Mouse (Mus musculus): ENCODE measurements around the gene Prpf8. TPM values are rescaled to one million over a fixed set of nuclear protein-coding genes. Genes with fewer than 3 reads are reported as not detected.
A peak's percentile ranks its signal among the peaks of the same experiment; 100 is the strongest.

The Prpf8 gene
- 41.3 and 42.7 TPM in 2 replicates for polyA plus RNA-seq (2016; fragmentation: Nextera tagmentation; extraction: Ambion mirVana)

DNA sequence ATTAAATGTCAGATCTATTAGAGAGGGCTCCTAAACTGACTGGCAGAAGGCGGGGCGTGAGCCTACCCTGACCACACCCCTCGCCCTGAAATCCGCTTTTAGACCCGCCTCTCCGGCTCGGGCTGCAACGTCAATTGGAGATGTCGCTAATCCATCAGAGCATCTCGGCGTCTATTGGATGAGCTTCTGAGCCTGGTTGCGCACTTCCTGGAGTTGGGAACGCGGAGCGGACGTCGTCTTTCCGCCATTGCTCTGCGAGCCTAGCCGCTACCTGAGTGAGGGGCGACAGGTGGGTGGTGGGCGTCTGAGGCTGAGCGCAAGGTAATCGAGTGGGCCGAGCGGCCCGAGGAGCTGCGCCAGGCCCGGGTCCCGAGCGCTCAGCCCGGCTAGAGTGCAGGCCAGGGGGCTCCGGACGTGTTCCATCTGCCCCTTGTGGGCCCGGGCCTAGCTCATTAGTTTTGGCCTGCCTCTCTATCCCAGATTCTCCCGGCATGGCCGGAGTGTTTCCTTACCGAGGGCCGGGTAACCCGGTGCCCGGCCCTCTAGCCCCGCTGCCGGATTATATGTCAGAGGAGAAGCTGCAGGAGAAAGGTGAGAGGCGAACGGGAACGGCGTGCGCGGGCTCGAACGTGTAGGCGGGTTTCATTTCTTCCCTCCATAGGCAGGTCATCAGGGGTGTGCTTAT is at the start of gene Prpf8:
Gene Prpf8, plus strand, starts transcription at position 216 of the 685 bp plus-strand sequence.
- Histone ChIP-seq H3K9me3 (replicated peaks) (no peaks in the 10 kb centered on the region), H3K9ac (peak within 1 kb of the TSS; percentile 98), H3K4me1 (replicated peaks) (peaks cover 11% of the 10 kb centered on the region), H3K4me2 (peak within 1 kb of the TSS; percentile 91), H3K27ac (ENCODE audit: poor library complexity, severe bottlenecking) (0 out of 2 replicates have a peak within 1 kb of the TSS, but pooled peaks have one; percentile 65), H3K27me3 (replicated peaks) (no peaks in the 10 kb centered on the region), H3K4me3 (peak within 1 kb of the TSS; percentile 96), H3K36me3 (peaks cover 30% of the 10 kb centered on the region)
- WGBS: under 1% methylated on average over 52 of the region's 52 CpGs
- peak; percentile 99 for ATAC-seq (ENCODE audit: insufficient number of reproducible peaks, low FRiP score)

- no peak overlapping the region for H3K4me3 ChIP-seq
- H3K27me3 ChIP-seq (replicated peaks): no peaks in the 10 kb centered on the region
These were observed 48.4 kb upstream of the Prpf8 start for GRCm38 (mm10) chr11:75438194-75438593.

DNA sequence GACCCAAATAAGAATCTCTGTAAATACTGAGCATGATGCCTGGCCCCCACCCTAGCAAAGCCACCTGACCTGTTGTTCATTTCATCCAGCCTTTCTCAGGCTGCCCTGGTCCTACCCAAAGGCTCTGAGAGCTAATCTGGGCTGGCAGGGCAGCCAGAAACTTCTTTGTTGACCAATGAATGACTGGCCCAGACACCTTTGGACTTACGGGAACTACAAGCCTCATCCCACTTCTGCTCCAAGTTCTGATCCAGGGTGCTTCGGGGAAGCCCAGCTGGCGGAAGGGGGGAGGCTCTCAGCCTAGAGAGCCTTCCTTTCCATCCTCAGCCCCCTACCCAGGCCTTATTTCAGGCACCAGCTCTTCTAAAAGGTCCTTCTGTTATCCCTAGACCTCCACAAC is 47.8 kb upstream of the Prpf8 start:
- Histone ChIP-seq H3K27me3 (replicated peaks) (no peaks in the 10 kb centered on the region), H3K9ac (no peak overlapping the region), H3K27ac (ENCODE audit: poor library complexity, severe bottlenecking) (no peak overlapping the region), H3K36me3 (peaks cover 22% of the 10 kb centered on the region), H3K4me3 (no peak overlapping the region), H3K9me3 (replicated peaks) (peaks cover 5% of the 10 kb centered on the region; the same call in 1 of the 2 replicates), H3K4me2 (no peak overlapping the region), H3K4me1 (replicated peaks) (peaks cover 9% of the 10 kb centered on the region; the same call in 1 of the 2 replicates)
- WGBS: 81% methylated on average over 3 of the region's 3 CpGs
- no peak for ATAC-seq (ENCODE audit: insufficient number of reproducible peaks, low FRiP score)

More at GRCm38 (mm10) chr11:75438194-75438593, 48.4 kb upstream of the Prpf8 start:
- peaks cover 16% of the 10 kb centered on the region for H3K36me3 ChIP-seq
- H3K9ac ChIP-seq: no peak overlapping the region
- no peak for ATAC-seq (ENCODE audit: insufficient number of reproducible peaks, low FRiP score)
- peaks cover 5% of the 10 kb centered on the region; the same call in 1 of the 2 replicates for H3K9me3 ChIP-seq (replicated peaks)
- H3K4me2 ChIP-seq: no peak overlapping the region
- no peak overlapping the region for H3K27ac ChIP-seq (ENCODE audit: poor library complexity, severe bottlenecking)
- 78% methylated on average over 13 of the region's 13 CpGs for WGBS
- peaks cover 6% of the 10 kb centered on the region; the same call in 1 of the 2 replicates for H3K4me1 ChIP-seq (replicated peaks)

DNA sequence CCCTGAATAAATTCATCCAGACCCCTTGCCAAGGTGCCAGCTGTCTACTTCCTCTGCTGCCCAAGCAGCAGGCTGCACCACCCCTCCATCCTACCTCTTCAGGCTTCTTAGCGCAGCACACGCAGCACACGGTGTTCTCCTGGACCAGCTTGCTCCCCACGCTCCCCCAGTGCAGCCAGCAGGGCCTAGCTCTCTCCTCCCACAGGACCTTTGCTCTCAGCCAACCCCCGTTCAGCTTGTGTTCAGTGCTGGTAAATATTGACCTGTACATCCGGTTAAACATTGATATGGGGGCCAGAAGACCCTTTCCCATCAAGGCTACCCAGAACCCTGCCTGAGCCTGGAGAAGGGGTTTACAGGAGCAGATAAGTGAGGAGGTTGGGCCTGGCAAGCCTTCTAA is 47.3 kb upstream of the Prpf8 start, which contains the start of gene Serpinf2:
Gene Serpinf2, minus strand, starts transcription at position 229 of the 400 bp plus-strand sequence.
- no peak within 1 kb of the TSS for H3K4me2 ChIP-seq
- no peak for ATAC-seq (ENCODE audit: insufficient number of reproducible peaks, low FRiP score)
- 86% methylated on average over 6 of the region's 6 CpGs for WGBS

DNA sequence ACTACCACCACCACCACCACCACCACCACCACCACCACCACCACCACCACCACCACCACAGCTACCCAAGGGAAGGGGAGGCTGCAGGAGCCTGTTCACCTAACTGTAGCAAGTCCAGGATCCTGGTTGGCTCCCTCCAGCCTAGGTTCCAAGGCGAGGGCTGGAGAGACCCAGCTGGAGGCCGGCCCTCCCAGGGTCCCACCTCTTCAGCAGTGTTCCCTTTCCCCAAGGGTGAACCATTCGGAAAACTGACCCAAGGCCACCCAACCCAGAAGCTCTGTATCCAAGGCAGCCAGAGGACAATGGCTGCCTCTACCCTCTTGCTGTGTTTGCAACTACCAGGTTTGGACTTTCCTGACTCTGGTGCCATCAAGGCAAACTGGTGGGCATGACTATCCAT is 46.7 kb upstream of the Prpf8 start:
- H3K4me3 ChIP-seq: no peak overlapping the region
- H3K9me3 ChIP-seq (replicated peaks): no peaks in the 10 kb centered on the region
- no peak overlapping the region for H3K9ac ChIP-seq
- ATAC-seq (ENCODE audit: insufficient number of reproducible peaks, low FRiP score): no peak
- H3K36me3 ChIP-seq: peaks cover 31% of the 10 kb centered on the region
- 87% methylated on average over 3 of the region's 3 CpGs for WGBS
- H3K4me1 ChIP-seq (replicated peaks): peaks cover 9% of the 10 kb centered on the region; the same call in 1 of the 2 replicates
- H3K27me3 ChIP-seq (replicated peaks): no peaks in the 10 kb centered on the region
- no peak overlapping the region for H3K4me2 ChIP-seq
- no peak overlapping the region for H3K27ac ChIP-seq (ENCODE audit: poor library complexity, severe bottlenecking)

More for the DNA sequence above, 47.3 kb upstream of the Prpf8 start, which contains the start of gene Serpinf2:
- H3K9ac ChIP-seq: no peak within 1 kb of the TSS
- no peak within 1 kb of the TSS for H3K27ac ChIP-seq (ENCODE audit: poor library complexity, severe bottlenecking)
- no peaks in the 10 kb centered on the region for H3K27me3 ChIP-seq (replicated peaks)
- H3K4me1 ChIP-seq (replicated peaks): peaks cover 9% of the 10 kb centered on the region; the same call in 1 of the 2 replicates
- H3K36me3 ChIP-seq: peaks cover 25% of the 10 kb centered on the region
- no peak within 1 kb of the TSS for H3K4me3 ChIP-seq
- peaks cover 2% of the 10 kb centered on the region; the same call in 1 of the 2 replicates for H3K9me3 ChIP-seq (replicated peaks)

- Histone ChIP-seq H3K9ac (no peak overlapping the region), H3K27me3 (replicated peaks) (no peaks in the 10 kb centered on the region), H3K4me1 (replicated peaks) (peaks cover 9% of the 10 kb centered on the region; the same call in 1 of the 2 replicates), H3K27ac (ENCODE audit: poor library complexity, severe bottlenecking) (no peak overlapping the region), H3K36me3 (peaks cover 40% of the 10 kb centered on the region), H3K9me3 (replicated peaks) (no peaks in the 10 kb centered on the region), H3K4me2 (no peak overlapping the region), H3K4me3 (no peak overlapping the region)
- ATAC-seq (ENCODE audit: insufficient number of reproducible peaks, low FRiP score): no peak
- WGBS: 83% methylated on average over 7 of the region's 7 CpGs
These were observed 45.6 kb upstream of the Prpf8 start for GRCm38 (mm10) chr11:75441034-75441433.

DNA sequence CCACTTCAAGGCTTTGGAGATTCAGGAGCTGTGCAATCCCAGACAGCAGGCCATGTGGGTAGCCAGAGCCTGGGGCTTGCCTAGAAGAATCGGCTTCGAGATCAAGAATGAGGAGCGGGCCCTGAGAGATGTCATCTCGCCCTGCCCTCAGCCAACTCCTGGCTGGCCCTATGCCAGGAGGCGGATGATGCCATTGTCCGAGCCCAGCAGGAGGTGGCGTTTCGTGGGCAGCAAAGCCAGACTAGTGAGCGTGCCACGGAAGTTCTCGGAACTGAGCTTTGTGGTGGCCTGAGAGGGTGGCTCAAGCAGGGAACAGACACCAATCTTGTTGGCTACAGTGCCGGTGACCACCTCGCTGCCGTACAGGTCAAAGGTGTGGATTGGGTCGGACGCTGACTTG is 45.0 kb upstream of the Prpf8 start:
- 90% methylated on average over 16 of the region's 16 CpGs for WGBS
- Histone ChIP-seq H3K4me2 (no peak overlapping the region), H3K4me1 (replicated peaks) (peaks cover 9% of the 10 kb centered on the region; the same call in 1 of the 2 replicates), H3K4me3 (no peak overlapping the region), H3K27me3 (replicated peaks) (no peaks in the 10 kb centered on the region), H3K9me3 (replicated peaks) (no peaks in the 10 kb centered on the region), H3K9ac (no peak overlapping the region), H3K36me3 (peaks cover 41% of the 10 kb centered on the region), H3K27ac (ENCODE audit: poor library complexity, severe bottlenecking) (no peak overlapping the region)
- ATAC-seq (ENCODE audit: insufficient number of reproducible peaks, low FRiP score): no peak

GRCm38 (mm10) chr11:75443711-75444110 is 42.9 kb upstream of the Prpf8 start:
- Histone ChIP-seq H3K27ac (ENCODE audit: poor library complexity, severe bottlenecking) (no peak overlapping the region), H3K4me2 (no peak overlapping the region), H3K9me3 (replicated peaks) (no peaks in the 10 kb centered on the region), H3K36me3 (peaks cover 62% of the 10 kb centered on the region), H3K4me1 (replicated peaks) (0 out of 2 replicates have a peak, but pooled peaks cover 3% of the 10 kb centered on the region), H3K9ac (no peak overlapping the region), H3K4me3 (no peak overlapping the region), H3K27me3 (replicated peaks) (no peaks in the 10 kb centered on the region)
- WGBS: 77% methylated on average over 8 of the region's 8 CpGs
- ATAC-seq (ENCODE audit: insufficient number of reproducible peaks, low FRiP score): no peak

- Histone ChIP-seq H3K9ac (no peak overlapping the region), H3K9me3 (replicated peaks) (no peaks in the 10 kb centered on the region), H3K36me3 (peaks cover 66% of the 10 kb centered on the region), H3K27me3 (replicated peaks) (no peaks in the 10 kb centered on the region), H3K27ac (ENCODE audit: poor library complexity, severe bottlenecking) (no peak overlapping the region), H3K4me3 (no peak overlapping the region), H3K4me1 (replicated peaks) (peaks cover 22% of the 10 kb centered on the region), H3K4me2 (no peak overlapping the region)
- WGBS: 67% methylated on average over 3 of the region's 3 CpGs
- no peak for ATAC-seq (ENCODE audit: insufficient number of reproducible peaks, low FRiP score)
These were observed 38.0 kb upstream of the Prpf8 start for GRCm38 (mm10) chr11:75448575-75448974.

GRCm38 (mm10) chr11:75449695-75450094 is 36.9 kb upstream of the Prpf8 start:
- ATAC-seq (ENCODE audit: insufficient number of reproducible peaks, low FRiP score): peak; percentile 26
- peaks cover 56% of the 10 kb centered on the region for H3K36me3 ChIP-seq
- no peak overlapping the region for H3K4me2 ChIP-seq
- H3K9me3 ChIP-seq (replicated peaks): no peaks in the 10 kb centered on the region
- H3K27ac ChIP-seq (ENCODE audit: poor library complexity, severe bottlenecking): no peak overlapping the region
- H3K4me3 ChIP-seq: no peak overlapping the region
- H3K4me1 ChIP-seq (replicated peaks): peaks cover 28% of the 10 kb centered on the region
- no peak overlapping the region for H3K9ac ChIP-seq
- WGBS: 67% methylated on average over 7 of the region's 7 CpGs
- no peaks in the 10 kb centered on the region for H3K27me3 ChIP-seq (replicated peaks)

GRCm38 (mm10) chr11:75450304-75450908 is 36.2 kb upstream of the Prpf8 start:
- no peak overlapping the region for H3K4me3 ChIP-seq
- 0 out of 2 replicates have a peak overlapping the region, but pooled peaks have one; percentile 7 for H3K4me2 ChIP-seq
- H3K27ac ChIP-seq (ENCODE audit: poor library complexity, severe bottlenecking): no peak overlapping the region
- H3K36me3 ChIP-seq: peaks cover 49% of the 10 kb centered on the region
- 73% methylated on average over 8 of the region's 8 CpGs for WGBS
- H3K9ac ChIP-seq: no peak overlapping the region
- no peak for ATAC-seq (ENCODE audit: insufficient number of reproducible peaks, low FRiP score)
- H3K27me3 ChIP-seq (replicated peaks): no peaks in the 10 kb centered on the region
- H3K4me1 ChIP-seq (replicated peaks): peaks cover 34% of the 10 kb centered on the region
- no peaks in the 10 kb centered on the region for H3K9me3 ChIP-seq (replicated peaks)

Data from heart, embryonic 12.5 days (tissue).